Mouse (Mus musculus) forebrain, embryonic 13.5 days (tissue): ENCODE results near the gene Zfp467. TPM values are rescaled to one million over a fixed set of nuclear protein-coding genes. Genes with fewer than 3 reads are reported as not detected.

Source experiments
- ATAC-seq: fragments of 200-750 bp; cut with Nextera tagmentation; 2 replicates; pipeline ENCODE4 v1.8.0; 2017
- H3K27ac ChIP-seq: fragments of 300-500 bp; sonication (generic); 2 replicates; pipeline ENCODE4 v1.5.1; 2015; ENCODE audit warnings: inconsistent platforms, mild to moderate bottlenecking, moderate library complexity
- H3K27me3 ChIP-seq: fragments of 300-500 bp; sonication (generic); 2 replicates; pipeline ENCODE4 v1.6.1; 2015; ENCODE audit warnings: mild to moderate bottlenecking, inconsistent platforms
- H3K36me3 ChIP-seq: fragments of 300-500 bp; sonication (generic); 2 replicates; pipeline ENCODE4 v1.6.1; 2015; ENCODE audit warnings: mild to moderate bottlenecking, inconsistent platforms; ENCODE audit not compliant: poor library complexity, severe bottlenecking
- H3K4me1 ChIP-seq: fragments of 300-500 bp; sonication (generic); 2 replicates; pipeline ENCODE4 v1.6.1; 2015; ENCODE audit warnings: inconsistent platforms
- H3K4me2 ChIP-seq: fragments of 300-500 bp; sonication (generic); 2 replicates; pipeline ENCODE4 v1.6.1; 2015; ENCODE audit warnings: inconsistent platforms, mild to moderate bottlenecking, moderate library complexity
- H3K4me3 ChIP-seq: fragments of 300-500 bp; sonication (generic); 2 replicates; pipeline ENCODE4 v1.5.1; 2015; ENCODE audit warnings: mild to moderate bottlenecking, inconsistent platforms
- H3K9ac ChIP-seq: fragments of 300-500 bp; sonication (generic); 2 replicates; pipeline ENCODE4 v1.6.1; 2015; ENCODE audit warnings: mild to moderate bottlenecking, inconsistent platforms
- H3K9me3 ChIP-seq: fragments of 300-500 bp; sonication (generic); replicated peaks from 2 replicates; pipeline ENCODE4 v1.6.1; 2016; ENCODE audit warnings: inconsistent platforms
- WGBS: fragments of 180-500 bp; shearing (Covaris S2); methylation state at CpG from one replicate; pipeline ENCODE4 v1.1.7; 2015; 5-methylcytosine and 5-hydroxymethylcytosine counted together
- microRNA-seq: library from miRNA; unstranded; fragments of <30 nt; microRNA quantifications from one replicate; pipeline ENCODE4, GENCODE M21; 2016
- polyA plus RNA-seq: library from polyadenylated mRNA; unstranded; fragments of >200 nt; fragmentation: Nextera tagmentation; extraction: Ambion mirVana; gene quantifications from 2 replicates; pipeline ENCODE4 v1.2.1, GENCODE M21; 2015

Gene Zfp467
- polyA plus RNA-seq, 1 experiment from 2014 or later, result 23.9 TPM

DNA sequence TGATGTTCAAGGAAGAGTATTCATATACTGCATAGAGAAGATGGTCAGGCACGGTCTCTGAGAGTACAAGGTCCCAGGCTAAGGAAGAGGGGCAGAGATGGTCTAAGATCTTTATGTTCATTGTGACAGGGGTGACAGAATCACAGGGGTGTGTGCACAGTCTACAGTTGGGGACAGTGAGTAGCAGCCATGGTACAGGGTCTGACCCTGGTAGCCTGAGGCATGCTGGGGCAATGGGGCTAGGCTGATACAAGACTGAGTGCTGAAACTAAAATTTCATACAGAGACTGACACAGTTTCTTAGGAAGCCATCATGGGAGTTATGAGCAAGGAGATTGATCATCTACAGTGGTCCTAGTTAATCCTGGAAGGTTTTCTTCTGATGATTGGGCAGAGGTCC is 48.9 kb downstream of the Zfp467 start:
- H3K4me2 ChIP-seq, result peak overlapping the region; percentile 77
- H3K27me3 ChIP-seq, result peaks cover 2% of the 10 kb centered on the region; the same call in 1 of the 2 replicates
- peak overlapping the region; percentile 62 for H3K4me3 ChIP-seq
- no peak overlapping the region for H3K27ac ChIP-seq
- H3K9me3 ChIP-seq, result no peaks in the 10 kb centered on the region
- peaks cover 31% of the 10 kb centered on the region for H3K4me1 ChIP-seq
- ATAC-seq, result no peak
- WGBS, result 97% methylated on average over 1 of the region's 1 CpGs
- H3K9ac ChIP-seq, result peak overlapping the region; percentile 74
- H3K36me3 ChIP-seq, result no peaks in the 10 kb centered on the region

DNA sequence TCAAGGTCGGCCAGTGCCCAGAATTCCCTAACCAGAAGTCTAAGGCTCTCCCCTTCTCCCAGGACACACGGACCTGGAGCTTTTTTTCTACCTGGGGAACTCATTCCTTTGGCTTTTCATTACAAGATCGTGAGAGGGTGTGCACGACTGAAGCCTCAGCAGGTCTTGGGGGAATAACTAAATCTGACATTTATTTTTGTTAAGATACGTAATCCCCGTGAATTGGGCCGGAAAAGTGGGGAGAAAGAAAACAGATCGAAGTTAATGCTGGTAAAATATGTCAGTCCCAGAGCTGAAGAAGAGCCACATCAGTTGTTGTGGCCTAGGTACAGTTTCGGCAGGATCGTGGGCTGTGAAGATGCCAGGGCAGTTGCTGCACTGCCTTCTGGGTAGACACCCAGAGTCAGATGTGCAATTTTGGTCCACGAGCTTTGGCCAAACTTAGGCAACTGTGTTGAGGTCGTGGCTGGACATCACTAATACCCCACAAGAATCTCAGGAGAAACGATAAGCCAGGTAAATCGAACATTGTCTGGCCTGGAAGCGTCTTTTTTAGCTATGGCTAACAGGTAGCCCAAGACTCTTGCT is 49.5 kb downstream of the Zfp467 start:
- Histone ChIP-seq H3K4me1 (peaks cover 29% of the 10 kb centered on the region), H3K27ac (peak overlapping the region; percentile 71), H3K4me3 (peak overlapping the region; percentile 62), H3K27me3 (peaks cover 2% of the 10 kb centered on the region; the same call in 1 of the 2 replicates), H3K4me2 (peak overlapping the region; percentile 77), H3K9me3 (no peaks in the 10 kb centered on the region), H3K9ac (peak overlapping the region; percentile 74), H3K36me3 (no peaks in the 10 kb centered on the region)
- ATAC-seq, result no peak
- 30% methylated on average over 15 of the region's 15 CpGs for WGBS

DNA sequence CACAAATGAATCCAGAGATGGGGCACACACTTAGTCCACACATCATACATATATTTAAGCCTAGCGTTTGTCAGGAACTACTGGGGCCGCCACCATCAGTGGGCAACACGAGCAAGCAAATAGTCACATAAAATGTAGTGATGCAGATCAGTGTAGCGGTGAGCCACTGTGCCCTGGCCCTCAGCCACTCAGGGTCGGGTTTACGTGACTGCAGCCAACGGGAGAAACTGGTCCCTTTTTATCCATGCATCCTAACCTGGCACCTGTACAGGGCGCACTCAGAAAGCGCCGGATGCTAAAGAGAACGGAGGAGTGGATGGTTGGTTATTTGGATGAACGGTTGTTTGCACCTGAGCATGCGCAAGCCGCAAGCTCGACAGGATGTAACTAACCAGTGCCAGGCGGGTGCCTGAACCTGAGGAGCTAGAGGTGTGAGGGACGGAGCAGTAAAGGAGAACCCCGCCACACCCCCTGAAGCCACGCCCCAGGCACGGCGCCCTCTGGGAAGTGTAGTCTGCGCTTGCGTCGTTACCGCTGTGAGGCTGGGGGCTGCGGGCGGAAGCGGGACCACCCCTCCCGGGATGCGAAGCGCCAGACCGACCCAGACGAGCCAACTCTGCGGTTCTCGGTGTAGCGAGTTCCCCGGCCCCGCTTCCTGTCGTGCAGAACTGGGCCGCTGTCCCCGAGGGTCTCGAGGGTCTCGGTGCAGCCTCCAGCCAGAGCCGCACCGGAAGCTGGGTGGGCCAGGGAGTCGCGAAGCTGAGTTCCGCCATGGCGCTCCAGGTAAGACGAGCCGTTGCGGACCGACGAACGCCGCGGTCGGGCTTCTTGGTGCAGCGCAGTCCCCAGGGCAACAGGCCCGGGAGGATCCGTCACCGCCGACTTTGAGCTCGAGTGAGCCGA is 50.3 kb downstream of the Zfp467 start, which contains the start of gene Krba1:
TSS of gene Krba1 (plus strand) at position 482 of the 903 bp plus-strand sequence.
- 2% methylated on average over 65 of the region's 65 CpGs for WGBS
- Histone ChIP-seq H3K27me3 (peaks cover 2% of the 10 kb centered on the region; the same call in 1 of the 2 replicates), H3K4me2 (peak within 1 kb of the TSS; percentile 77), H3K36me3 (no peaks in the 10 kb centered on the region), H3K9ac (peak within 1 kb of the TSS; percentile 74), H3K27ac (peak within 1 kb of the TSS; percentile 71), H3K4me3 (peak within 1 kb of the TSS; percentile 62), H3K9me3 (no peaks in the 10 kb centered on the region), H3K4me1 (peaks cover 23% of the 10 kb centered on the region)
- peak; percentile 97 for ATAC-seq

DNA sequence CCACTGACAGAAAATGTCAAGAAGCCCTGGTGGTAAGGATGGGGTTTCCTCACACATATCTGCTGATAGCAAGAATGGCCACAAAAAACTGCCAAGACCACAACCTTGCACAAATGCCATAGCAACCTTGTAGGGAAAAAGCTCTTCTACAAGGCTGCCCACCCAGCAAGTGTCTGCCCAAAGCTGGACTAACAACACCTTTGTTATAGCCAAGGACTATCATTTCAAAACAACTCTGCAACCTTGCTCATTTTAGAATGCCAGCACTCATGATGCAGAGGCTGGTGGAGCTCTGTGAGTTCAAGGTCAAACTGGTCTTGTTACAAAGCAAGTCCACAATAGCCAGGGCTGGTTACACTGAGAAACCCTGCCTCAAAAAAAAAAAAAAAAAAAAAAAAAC is 51.8 kb downstream of the Zfp467 start:
- H3K27me3 ChIP-seq, result peaks cover 2% of the 10 kb centered on the region; the same call in 1 of the 2 replicates
- H3K36me3 ChIP-seq, result no peaks in the 10 kb centered on the region
- H3K27ac ChIP-seq, result no peak overlapping the region
- H3K9ac ChIP-seq, result no peak overlapping the region
- peaks cover 19% of the 10 kb centered on the region for H3K4me1 ChIP-seq
- H3K4me3 ChIP-seq, result no peak overlapping the region
- ATAC-seq, result no peak
- no peaks in the 10 kb centered on the region for H3K9me3 ChIP-seq
- H3K4me2 ChIP-seq, result no peak overlapping the region

DNA sequence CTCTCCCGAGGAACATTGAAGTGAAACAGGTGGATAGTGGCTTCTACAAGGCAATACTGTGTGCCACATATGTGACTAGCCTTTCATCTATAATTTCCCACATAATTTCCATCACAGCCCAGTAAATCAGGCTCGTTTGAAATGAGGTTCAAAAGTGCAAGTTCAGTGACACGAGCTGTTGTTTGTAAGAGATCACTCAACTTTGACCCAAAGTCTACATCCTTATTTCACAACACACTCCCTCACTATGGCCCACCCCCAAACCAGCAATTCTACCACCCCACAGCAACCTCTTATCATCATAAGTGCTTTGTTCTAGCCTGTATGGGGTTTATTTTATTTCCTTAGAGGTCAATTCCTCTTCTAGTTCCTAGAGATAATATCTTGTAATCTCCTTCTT is 57.4 kb downstream of the Zfp467 start:
- Histone ChIP-seq H3K4me3 (no peak overlapping the region), H3K27me3 (no peaks in the 10 kb centered on the region), H3K4me2 (no peak overlapping the region), H3K9ac (no peak overlapping the region), H3K4me1 (no peaks in the 10 kb centered on the region), H3K9me3 (no peaks in the 10 kb centered on the region), H3K36me3 (no peaks in the 10 kb centered on the region), H3K27ac (no peak overlapping the region)
- WGBS, result 66% methylated on average over 3 of the region's 3 CpGs
- no peak for ATAC-seq

Small RNAs within 50 kb of the gene (microRNA-seq; reads per million reads assigned to microRNA genes)
- not detected for gene Gm24325

Other genes with a start within 250 kb of the Zfp467 start
- 21.1 and 25.4 TPM in 2 replicates for gene Krba1, start 50.2 kb downstream of the Zfp467 start, polyA plus RNA-seq
- gene Sspo, start 2.4 kb upstream of the Zfp467 start, polyA plus RNA-seq, result 0.24 and 0.25 TPM in 2 replicates
- gene Atp6v0e2, start 91.8 kb upstream of the Zfp467 start, polyA plus RNA-seq, result 122 and 137 TPM in 2 replicates
- 12.5 and 13.4 TPM in 2 replicates for gene Lrrc61, start 109.0 kb upstream of the Zfp467 start, polyA plus RNA-seq
- gene Rarres2, start 127.0 kb upstream of the Zfp467 start, polyA plus RNA-seq, result 1.8 and 2.5 TPM in 2 replicates
- not detected in 2 replicates for gene Gm45021, start 143.8 kb upstream of the Zfp467 start, polyA plus RNA-seq
- 35.8 and 38.8 TPM in 2 replicates for gene Repin1, start 148.1 kb upstream of the Zfp467 start, polyA plus RNA-seq
- gene Gm44965, start 148.1 kb upstream of the Zfp467 start, polyA plus RNA-seq, result 1.7 TPM in 1 of 2 replicates, not detected in the other
- gene Zfp775, start 156.2 kb upstream of the Zfp467 start, polyA plus RNA-seq, result 13.4 and 13.8 TPM in 2 replicates
- gene AI854703, start 180.9 kb upstream of the Zfp467 start, polyA plus RNA-seq, result 3.1 and 5.4 TPM in 2 replicates
- 0.19 and 0.28 TPM in 2 replicates for gene Gimap8, start 201.4 kb upstream of the Zfp467 start, polyA plus RNA-seq
- gene Gimap9, start 230.3 kb upstream of the Zfp467 start, polyA plus RNA-seq, result 1.7 and 2.7 TPM in 2 replicates
- 1.9 and 2.2 TPM in 2 replicates for gene Gimap4, start 238.7 kb upstream of the Zfp467 start, polyA plus RNA-seq